Mouse (Mus musculus) kidney, postnatal 0 days (tissue): ENCODE results near the gene Cmbl. TPM values are rescaled to one million over a fixed set of nuclear protein-coding genes. Genes with fewer than 3 reads are reported as not detected.

Source experiments
- ATAC-seq: fragments of 200-750 bp; cut with Nextera tagmentation; replicated peaks from 2 replicates; pipeline ENCODE4 v1.8.0; 2017; ENCODE audit warnings: low read depth, moderate number of reproducible peaks, moderate TSS enrichment, moderate library complexity; ENCODE audit not compliant: low FRiP score
- DNase-seq: peaks from one replicate; pipeline ENCODE4 v3.0.0-alpha.2; 2016; ENCODE audit warnings: low spot score
- H3K27ac ChIP-seq: fragments of 300-500 bp; sonication (generic); 2 replicates; pipeline ENCODE4 v1.5.1; 2014; ENCODE audit warnings: mild to moderate bottlenecking
- H3K27me3 ChIP-seq: fragments of 300-500 bp; sonication (generic); 2 replicates; pipeline ENCODE4 v1.6.1; 2014; ENCODE audit warnings: low read length, mixed read lengths; ENCODE audit not compliant: insufficient read depth
- H3K36me3 ChIP-seq: fragments of 300-500 bp; sonication (generic); 2 replicates; pipeline ENCODE4 v1.6.1; 2014; ENCODE audit warnings: low read length, mixed read lengths; ENCODE audit not compliant: insufficient read depth
- H3K4me1 ChIP-seq: fragments of 300-500 bp; sonication (generic); replicated peaks from 2 replicates; pipeline ENCODE4 v1.6.1; 2014; ENCODE audit warnings: antibody characterized with exemption, low read length, mixed read lengths; ENCODE audit not compliant: insufficient read depth
- H3K4me2 ChIP-seq: fragments of 300-500 bp; sonication (generic); 2 replicates; pipeline ENCODE4 v1.6.1; 2014; ENCODE audit warnings: mild to moderate bottlenecking, low read length, moderate library complexity, mixed read lengths
- H3K4me3 ChIP-seq: fragments of 300-500 bp; sonication (generic); replicated peaks from 2 replicates; pipeline ENCODE4 v1.5.1; 2014; ENCODE audit warnings: low read depth, low read length
- H3K9ac ChIP-seq: fragments of 300-500 bp; sonication (generic); 2 replicates; pipeline ENCODE4 v1.6.1; 2014; ENCODE audit warnings: low read depth, low read length
- H3K9me3 ChIP-seq: fragments of 300-500 bp; sonication (generic); replicated peaks from 2 replicates; pipeline ENCODE4 v1.6.1; 2016; ENCODE audit warnings: low read length, inconsistent platforms, mixed read lengths
- CTCF ChIP-seq: IDR thresholded peaks from 2 replicates; pipeline ENCODE4 v1.5.1; 2016; ENCODE audit warnings: antibody characterized with exemption, low read depth, mild to moderate bottlenecking, moderate library complexity
- WGBS: fragments of 180-500 bp; shearing (Covaris S2); extraction: QIAGEN DNeasy Blood & Tissue Kit; methylation state at CpG from one replicate; pipeline ENCODE4 v1.1.7; 2014; 5-methylcytosine and 5-hydroxymethylcytosine counted together
- polyA plus RNA-seq: library from polyadenylated mRNA; unstranded; fragments of >200 nt; fragmentation: Nextera tagmentation; extraction: Ambion mirVana; gene quantifications from 2 replicates; pipeline ENCODE4 v1.2.1, GENCODE M21; 2015

Cmbl gene
- polyA plus RNA-seq, 1 experiment from 2014 or later: 60.0 TPM

GRCm38 (mm10) chr15:31547421-31547820, 17.8 kb upstream of the Cmbl start:
- 66% methylated on average over 5 of the region's 5 CpGs for WGBS
- Histone ChIP-seq H3K4me3 (no peak overlapping the region), H3K9me3 (no peaks in the 10 kb centered on the region), H3K36me3 (no peaks in the 10 kb centered on the region), H3K27me3 (no peaks in the 10 kb centered on the region), H3K27ac (no peak overlapping the region), H3K9ac (no peak overlapping the region), H3K4me1 (peaks cover 4% of the 10 kb centered on the region; the same call in 1 of the 2 replicates), H3K4me2 (no peak overlapping the region)
- no peak for TF ChIP-seq CTCF
- no peak for DNase-seq
- ATAC-seq: no peak

GRCm38 (mm10) chr15:31550381-31550780, 14.8 kb upstream of the Cmbl start:
- ATAC-seq: no peak
- WGBS: 72% methylated on average over 4 of the region's 4 CpGs
- no peak overlapping the region for H3K4me2 ChIP-seq
- H3K36me3 ChIP-seq: no peaks in the 10 kb centered on the region
- no peak overlapping the region for H3K9ac ChIP-seq
- TF ChIP-seq CTCF: no peak
- H3K4me3 ChIP-seq: no peak overlapping the region
- H3K4me1 ChIP-seq: no peaks in the 10 kb centered on the region
- H3K27ac ChIP-seq: no peak overlapping the region
- H3K9me3 ChIP-seq: no peaks in the 10 kb centered on the region
- no peaks in the 10 kb centered on the region for H3K27me3 ChIP-seq
- no peak for DNase-seq

- ATAC-seq (no peak), DNase-seq (no peak)
- H3K9ac ChIP-seq: no peak overlapping the region
- H3K36me3 ChIP-seq: no peaks in the 10 kb centered on the region
- no peaks in the 10 kb centered on the region for H3K9me3 ChIP-seq
- WGBS: 73% methylated on average over 2 of the region's 2 CpGs
- H3K4me3 ChIP-seq: no peak overlapping the region
- H3K27ac ChIP-seq: no peak overlapping the region
- H3K27me3 ChIP-seq: no peaks in the 10 kb centered on the region
- TF ChIP-seq CTCF: no peak
- H3K4me2 ChIP-seq: no peak overlapping the region
- H3K4me1 ChIP-seq: no peaks in the 10 kb centered on the region
Measured at GRCm38 (mm10) chr15:31554855-31555254, 10.3 kb upstream of the Cmbl start.

- 80% methylated on average over 6 of the region's 6 CpGs for WGBS
- no peak for TF ChIP-seq CTCF
- no peak for ATAC-seq
- no peak overlapping the region for H3K9ac ChIP-seq
- no peak overlapping the region for H3K27ac ChIP-seq
- H3K36me3 ChIP-seq: no peaks in the 10 kb centered on the region
- DNase-seq: no peak
- no peaks in the 10 kb centered on the region for H3K27me3 ChIP-seq
- H3K9me3 ChIP-seq: no peaks in the 10 kb centered on the region
- no peaks in the 10 kb centered on the region; the same call in 1 of the 2 replicates for H3K4me1 ChIP-seq
- H3K4me3 ChIP-seq: no peak overlapping the region
- no peak overlapping the region for H3K4me2 ChIP-seq
Measured at GRCm38 (mm10) chr15:31561390-31561789, 3.8 kb upstream of the Cmbl start.

GRCm38 (mm10) chr15:31561976-31562375, 3.2 kb upstream of the Cmbl start:
- no peak overlapping the region for H3K4me3 ChIP-seq
- H3K27me3 ChIP-seq: no peaks in the 10 kb centered on the region
- no peak overlapping the region for H3K27ac ChIP-seq
- H3K9me3 ChIP-seq: no peaks in the 10 kb centered on the region
- TF ChIP-seq CTCF: no peak
- H3K4me2 ChIP-seq: no peak overlapping the region
- DNase-seq (no peak), ATAC-seq (no peak)
- 96% methylated on average over 4 of the region's 4 CpGs for WGBS
- H3K36me3 ChIP-seq: no peaks in the 10 kb centered on the region
- H3K9ac ChIP-seq: no peak overlapping the region
- no peaks in the 10 kb centered on the region; the same call in 1 of the 2 replicates for H3K4me1 ChIP-seq

GRCm38 (mm10) chr15:31562847-31563246, 2.3 kb upstream of the Cmbl start:
- Histone ChIP-seq H3K9ac (no peak overlapping the region), H3K4me1 (peaks cover 2% of the 10 kb centered on the region; the same call in 1 of the 2 replicates), H3K27me3 (no peaks in the 10 kb centered on the region), H3K27ac (0 out of 2 replicates have a peak overlapping the region, but pooled peaks have one; percentile 78), H3K4me2 (no peak overlapping the region), H3K36me3 (no peaks in the 10 kb centered on the region), H3K9me3 (no peaks in the 10 kb centered on the region), H3K4me3 (no peak overlapping the region)
- no peak for TF ChIP-seq CTCF
- ATAC-seq (no peak), DNase-seq (no peak)
- 57% methylated on average over 8 of the region's 8 CpGs for WGBS
